Mouse (Mus musculus) right cerebral cortex, postnatal 10 days (tissue): ENCODE data around the gene A330070K13Rik.

Experiments used
- DNase-seq, 2 experiments: peaks; one replicate each; pipeline ENCODE4 v3.0.0; 2021; ENCODE audit warnings: low spot score in 2 of 2

The A330070K13Rik gene

DNA sequence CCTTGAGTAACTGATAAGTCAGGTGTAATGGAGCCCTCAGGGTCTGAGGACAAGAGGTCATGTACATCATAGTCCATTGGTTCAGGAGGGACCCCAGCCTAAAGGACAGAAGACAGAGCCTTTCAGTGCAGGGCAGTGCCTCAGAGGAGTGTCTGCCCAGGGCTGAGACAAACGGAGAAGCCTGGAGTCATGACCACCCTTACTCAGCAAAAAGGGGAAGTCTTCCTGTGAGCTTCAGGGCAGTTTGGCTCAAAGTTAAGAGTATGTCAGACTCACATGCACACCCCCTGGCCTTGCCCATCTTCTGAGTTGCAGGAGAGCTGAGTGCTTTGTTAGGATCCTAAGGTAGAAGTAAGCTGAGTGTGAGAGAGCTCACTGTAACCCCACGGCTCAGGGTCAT lies 54.5 kb downstream of the A330070K13Rik start:
- DNase-seq, result no peak
